Mouse (Mus musculus): ENCODE measurements at regions not wholly inside any gene's neighbourhood (a gene's known extent, or its start where the extent isn't known, plus 50 kb on each side); places are given as distances from the start of the nearest gene placed in this dataset.

- DNase-seq, result no peak
Observed at GRCm38 (mm10) chr3:63542638-63543408, 59.1 kb upstream of the Gm34302 start.

GRCm38 (mm10) chr3:63538881-63539280 is 55.2 kb upstream of the Gm34302 start:
- no peak for DNase-seq

GRCm38 (mm10) chr3:63534141-63534540 is 50.5 kb upstream of the Gm34302 start:
- no peak for DNase-seq

Data from lung, postnatal 10 days (tissue).